Mouse (Mus musculus) brain, embryonic 18.5 days (tissue): ENCODE data around the gene Gsn.
A peak's percentile ranks its signal among the peaks of the same experiment; 100 is the strongest.

Experiments used
- DNase-seq: peaks from one replicate; pipeline ENCODE4 v3.0.0-alpha.2; 2012; ENCODE audit warnings: low read depth, low spot score

Gsn gene

DNA sequence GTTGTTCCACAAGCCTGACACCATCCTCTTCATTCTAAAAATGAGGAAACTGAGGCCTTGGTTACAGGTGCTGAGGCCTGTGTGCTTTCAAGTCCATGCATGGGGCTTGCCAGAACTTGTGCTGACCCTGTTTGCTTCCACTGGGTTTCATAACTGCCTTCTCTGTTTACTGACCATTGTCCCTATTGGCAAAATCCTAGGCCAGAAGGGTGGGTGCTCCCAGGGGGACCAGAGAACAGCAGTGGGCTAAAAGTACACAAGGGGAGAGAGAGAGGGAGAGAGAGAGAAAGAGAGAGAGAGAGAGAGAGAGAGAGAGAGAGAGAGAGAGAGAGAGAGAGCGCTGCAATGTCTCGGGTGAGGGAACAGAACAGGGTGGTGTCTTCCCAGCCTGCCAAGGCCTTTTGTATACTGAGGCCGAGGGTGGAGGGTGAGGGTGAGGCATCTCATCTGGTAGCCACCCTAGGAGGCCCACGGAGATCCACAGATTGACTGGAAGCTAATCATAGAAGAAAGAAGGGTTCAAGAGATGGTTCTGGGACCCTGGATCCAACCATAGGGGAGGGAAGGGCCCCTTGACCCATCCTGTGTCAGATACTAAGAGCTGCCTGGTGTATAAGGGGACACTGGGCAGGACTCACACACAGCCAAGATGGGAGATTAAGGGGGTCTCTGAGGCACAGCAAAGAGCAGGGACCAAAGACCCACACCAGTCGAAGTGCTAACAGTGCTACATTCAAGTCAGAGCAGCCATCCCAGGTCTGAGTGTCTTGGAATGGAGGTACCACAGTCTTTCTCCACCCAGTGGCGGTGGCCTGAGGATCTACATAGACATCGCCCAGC lies 22.4 kb downstream of the Gsn start:
- no peak for DNase-seq

DNA sequence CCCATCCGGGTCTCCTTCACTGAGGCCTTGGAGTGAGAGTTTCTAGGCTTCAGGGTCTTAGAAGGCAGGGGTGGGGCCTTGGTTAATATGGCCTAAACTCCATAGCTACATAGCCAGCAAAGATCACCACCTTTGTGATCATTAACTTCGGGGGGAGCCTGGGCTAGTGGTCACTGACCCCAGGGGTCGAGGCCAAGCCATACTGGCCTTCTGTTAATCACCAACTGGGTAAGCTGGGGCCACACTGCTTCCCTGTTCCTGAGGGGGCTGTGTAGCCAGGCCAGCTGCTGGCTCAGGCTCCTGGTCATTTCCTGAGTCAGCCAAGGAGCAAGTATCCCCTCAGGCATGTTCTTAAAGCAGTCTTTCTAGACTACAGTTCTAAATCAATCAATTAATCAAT lies 23.8 kb downstream of the Gsn start:
- no peak for DNase-seq

DNA sequence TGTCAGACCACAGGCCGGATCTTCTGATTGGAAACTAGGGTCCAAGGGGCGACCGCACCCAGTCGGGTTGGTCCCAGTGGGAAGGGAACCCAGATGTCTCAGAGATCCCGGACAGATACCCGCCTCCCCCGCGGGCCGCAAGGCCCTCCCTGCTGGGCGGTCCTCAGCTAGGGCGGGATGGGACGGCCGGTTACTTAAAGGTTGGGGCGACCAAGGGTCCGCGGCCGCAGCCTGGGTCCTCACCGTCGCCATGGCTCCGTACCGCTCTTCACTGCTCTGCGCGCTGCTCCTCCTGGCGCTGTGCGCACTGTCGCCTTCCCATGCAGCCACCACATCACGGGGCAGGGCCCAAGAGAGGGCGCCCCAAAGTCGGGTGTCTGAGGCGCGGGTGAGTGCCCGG lies 26.0 kb downstream of the Gsn start:
- no peak for DNase-seq

- DNase-seq: no peak
Observed at GRCm38 (mm10) chr2:35283997-35284396, 27.8 kb downstream of the Gsn start.

DNA sequence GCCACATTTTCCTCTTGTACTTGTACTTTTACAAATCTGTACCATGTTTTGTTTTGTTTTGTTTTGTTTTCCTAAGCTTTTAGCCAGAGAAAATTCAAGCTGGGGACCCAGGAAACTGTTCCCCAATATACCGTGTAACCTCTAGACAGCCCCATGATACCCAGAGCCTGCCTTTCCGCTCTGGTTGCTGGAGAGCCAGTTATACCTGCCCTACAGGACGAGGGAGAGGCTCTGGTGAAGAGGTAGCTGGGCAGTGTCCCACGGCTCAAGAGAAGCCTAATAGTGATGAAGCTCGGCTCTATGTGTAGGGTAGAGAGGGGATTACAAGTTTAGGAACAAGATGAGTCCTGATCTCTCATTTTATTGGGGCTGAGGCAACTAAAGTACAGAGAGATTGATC lies 29.0 kb downstream of the Gsn start:
- no peak for DNase-seq

DNA sequence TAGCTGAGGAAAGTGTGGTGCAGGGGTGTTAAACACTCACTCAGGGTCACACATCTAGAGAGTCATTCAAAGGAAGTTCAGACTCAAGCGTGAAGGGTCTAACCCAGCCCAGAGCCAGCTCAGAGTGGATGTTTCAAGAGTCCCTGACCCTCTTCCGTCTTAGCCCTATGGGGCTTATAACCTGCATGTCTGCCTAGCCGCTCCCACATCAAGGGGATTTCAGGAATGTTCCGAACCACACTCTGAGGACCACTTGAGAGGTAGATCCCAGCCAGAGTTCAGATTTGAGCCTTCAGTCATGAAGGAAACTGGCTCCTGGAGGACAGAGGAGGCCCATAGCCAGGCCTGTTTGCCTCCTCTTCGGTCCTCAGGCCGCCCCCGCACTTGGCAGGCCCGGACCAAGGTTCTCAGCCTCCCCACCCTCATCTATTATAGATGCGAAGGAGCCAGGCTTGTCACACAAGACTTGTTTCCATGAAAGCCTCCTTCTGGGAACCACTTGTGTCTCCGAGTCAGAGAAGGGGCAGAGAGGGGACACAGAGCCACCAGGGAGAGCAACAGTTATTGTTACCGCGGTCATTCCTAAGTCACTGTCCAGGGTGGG lies 30.9 kb downstream of the Gsn start:
- no peak for DNase-seq

DNA sequence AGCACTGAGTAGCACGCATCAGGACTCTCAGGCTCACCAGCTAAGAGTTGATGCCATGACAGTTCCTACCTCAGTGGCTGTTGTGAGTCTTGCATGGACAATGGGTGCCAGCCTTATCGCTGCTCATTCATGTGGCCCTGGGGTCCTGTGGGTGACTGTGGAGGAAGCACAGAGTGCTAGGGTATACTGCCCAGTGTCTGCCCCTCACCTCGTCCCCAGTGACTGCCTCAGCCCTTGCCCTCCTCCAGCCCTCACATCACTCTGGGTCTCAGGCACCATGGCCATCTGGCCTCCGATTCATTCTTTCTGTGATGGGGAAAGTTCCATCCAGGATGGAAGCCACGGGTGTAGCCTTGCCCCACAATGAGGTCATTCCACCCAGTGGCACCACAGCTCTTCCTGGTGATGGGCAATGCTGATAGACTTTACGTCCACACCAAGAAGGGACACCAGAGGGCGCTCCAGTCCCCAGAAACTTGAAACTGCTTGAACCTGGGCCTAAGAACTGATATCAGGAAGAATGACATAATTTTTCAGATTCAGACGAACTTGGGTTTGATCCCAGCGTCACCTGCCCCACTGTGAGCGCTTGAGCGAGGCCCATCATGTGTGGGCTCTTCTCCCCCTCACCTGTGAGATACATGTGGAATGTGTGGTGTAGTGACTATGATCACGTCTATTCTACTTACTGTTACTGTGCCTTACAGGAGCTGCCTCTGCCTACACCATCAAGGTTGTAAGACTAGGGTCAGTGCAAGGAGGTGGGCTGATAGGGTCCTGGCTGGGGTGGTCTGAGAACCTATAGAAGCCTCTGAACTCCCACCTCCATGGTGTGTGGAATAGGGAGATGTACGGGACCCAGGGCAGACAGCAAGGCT lies 32.8 kb downstream of the Gsn start:
- DNase-seq: peak; percentile 28

DNA sequence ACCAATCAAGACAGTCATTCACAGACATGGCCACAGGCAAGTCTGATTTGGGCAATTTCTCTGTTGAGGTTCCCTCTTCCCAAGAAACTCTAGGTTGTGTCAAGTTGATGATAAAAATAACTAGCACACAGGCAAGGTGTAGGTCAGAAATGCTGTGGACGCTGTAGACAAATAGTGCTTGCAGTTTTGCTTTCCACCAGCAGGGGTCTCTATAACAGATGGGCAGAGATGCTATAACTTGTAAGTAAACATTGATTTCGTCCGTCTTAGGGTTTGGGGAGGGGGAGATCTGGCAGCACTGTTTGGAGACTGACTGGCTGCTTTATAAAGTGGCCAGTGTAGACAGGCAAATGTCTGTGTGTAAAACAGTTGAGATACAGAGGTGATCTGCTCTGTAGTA lies 35.7 kb downstream of the Gsn start:
- no peak for DNase-seq

DNA sequence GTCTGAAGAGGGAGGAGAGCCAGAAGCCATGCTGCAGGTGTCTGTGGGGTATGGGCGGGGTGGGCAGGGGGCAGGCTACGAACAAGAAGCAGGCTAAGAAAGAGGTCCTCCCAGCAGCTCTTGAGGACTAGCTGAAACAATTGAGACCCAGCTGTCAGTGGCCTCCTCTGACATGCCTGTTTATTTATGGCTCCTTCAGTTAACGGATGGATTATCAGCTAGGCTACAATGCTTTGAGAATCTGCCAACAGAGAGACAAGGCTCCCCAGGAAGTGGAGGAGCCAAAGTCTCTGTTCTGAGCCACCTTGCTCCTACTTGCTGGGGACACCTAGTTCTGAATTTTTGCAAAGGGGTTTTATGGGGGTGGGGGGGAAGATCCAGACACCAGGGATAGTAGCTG lies 36.5 kb downstream of the Gsn start:
- DNase-seq: no peak

- no peak for DNase-seq
Observed at GRCm38 (mm10) chr2:35293291-35293690, 37.1 kb downstream of the Gsn start.

GRCm38 (mm10) chr2:35297703-35298332 lies 41.6 kb downstream of the Gsn start:
- no peak for DNase-seq

GRCm38 (mm10) chr2:35299437-35299836 lies 43.3 kb downstream of the Gsn start:
- no peak for DNase-seq

GRCm38 (mm10) chr2:35302049-35302885 lies 46.1 kb downstream of the Gsn start:
- no peak for DNase-seq

DNA sequence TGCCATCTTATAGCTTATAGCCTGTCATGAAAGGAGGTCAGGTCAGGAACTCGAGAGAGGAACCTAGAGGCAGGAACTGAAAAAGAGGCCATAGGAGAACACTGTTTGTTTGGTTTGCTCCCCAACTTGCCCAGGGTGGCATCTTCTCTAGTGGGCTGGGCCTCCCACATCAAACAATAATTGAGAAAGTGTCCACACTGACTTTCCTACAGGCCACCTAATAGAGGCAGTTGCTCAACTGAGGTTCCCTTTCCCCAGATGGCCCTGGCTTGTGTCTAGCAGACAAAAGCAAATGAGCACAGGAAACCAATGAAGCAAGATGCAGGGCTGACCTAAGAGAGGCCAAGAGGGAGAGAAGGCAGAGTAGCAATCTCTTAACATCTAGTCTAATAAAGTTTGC lies 52.0 kb downstream of the Gsn start:
- DNase-seq: no peak

DNA sequence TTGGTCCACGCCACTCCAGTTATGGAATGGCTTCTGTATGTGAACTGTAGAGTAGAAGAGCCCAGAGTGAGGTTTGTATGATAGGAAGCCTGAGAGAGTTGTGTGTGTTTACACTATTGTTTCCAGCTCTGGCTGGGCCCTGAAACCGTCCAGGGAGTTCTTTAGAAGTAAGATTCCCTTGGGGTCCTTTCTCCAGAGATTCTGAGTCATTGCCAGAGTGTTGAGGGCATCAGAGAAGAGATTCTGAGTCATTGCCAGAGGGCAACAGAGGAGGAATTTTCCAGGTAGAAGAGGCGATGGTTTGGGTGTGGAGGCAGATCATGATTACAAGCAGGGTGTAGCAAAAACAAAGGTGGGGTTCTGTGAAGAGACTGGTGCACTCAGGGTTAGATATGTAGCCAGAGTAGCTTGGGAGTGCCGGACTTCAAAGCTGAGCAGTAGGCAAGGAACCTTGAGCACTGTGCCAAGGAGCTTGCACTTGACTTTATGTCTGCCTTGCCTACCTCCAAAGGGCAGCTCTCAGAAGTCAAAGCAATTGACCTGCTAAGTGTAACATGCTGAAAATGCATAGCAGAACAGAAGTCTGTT lies 53.8 kb downstream of the Gsn start:
- no peak for DNase-seq

DNA sequence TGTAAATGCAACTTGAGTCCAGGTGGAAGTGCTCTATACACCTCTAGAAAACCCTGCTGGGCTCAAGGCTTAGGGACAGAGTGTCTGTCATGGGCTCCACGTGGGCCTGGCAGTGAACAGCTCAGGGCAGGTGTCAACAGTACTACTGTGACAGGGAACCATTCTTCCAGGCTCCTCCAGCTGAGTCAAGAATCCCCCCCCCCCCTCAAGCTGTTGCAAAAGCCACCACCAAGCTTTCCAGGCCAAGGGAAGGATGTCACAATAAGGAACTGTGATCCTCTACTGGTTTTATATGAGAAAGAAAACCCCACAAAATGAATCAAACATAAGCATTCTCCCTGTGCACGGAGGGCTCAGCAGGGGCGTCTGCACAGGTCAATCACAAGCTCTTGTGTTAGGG lies 58.1 kb downstream of the Gsn start:
- no peak for DNase-seq

DNA sequence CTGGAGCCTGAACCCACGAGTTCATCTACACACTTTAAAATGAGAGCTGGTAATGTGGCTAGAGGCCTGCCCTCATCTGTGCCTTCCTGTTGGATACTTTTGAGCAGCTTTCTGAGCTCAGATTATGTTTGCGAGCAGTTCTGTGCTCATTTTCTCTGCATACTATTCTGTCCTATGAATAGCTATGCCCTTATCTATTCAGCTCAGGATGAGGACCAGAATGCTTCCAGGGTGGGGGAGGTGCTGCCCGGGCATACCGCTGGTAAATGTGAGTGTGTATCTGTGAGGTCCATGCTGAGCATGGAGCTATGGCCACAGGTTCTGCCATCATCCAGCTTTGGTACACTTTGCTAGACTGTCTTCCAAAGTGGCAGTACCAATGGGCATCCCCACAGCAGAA lies 61.4 kb downstream of the Gsn start:
- no peak for DNase-seq

DNA sequence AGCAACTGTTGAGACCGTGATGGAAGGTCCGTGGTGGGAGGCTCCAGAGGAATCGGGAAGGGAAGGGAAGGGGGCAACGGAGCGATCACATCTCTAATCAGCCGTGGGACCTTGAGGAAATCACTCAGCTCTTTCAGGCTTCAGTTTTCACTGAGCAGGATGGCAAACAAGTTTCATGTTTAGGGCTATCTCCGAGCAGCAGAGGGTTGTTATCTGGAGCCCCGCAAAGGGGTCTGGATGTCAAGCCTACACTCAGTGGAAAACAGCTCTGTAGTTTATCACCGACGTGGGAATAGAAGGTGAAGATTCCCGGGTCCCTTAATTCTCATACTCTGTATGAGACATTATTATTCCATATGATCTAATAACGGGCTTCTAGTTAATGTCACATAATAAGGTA lies 62.2 kb downstream of the Gsn start:
- DNase-seq: no peak

DNA sequence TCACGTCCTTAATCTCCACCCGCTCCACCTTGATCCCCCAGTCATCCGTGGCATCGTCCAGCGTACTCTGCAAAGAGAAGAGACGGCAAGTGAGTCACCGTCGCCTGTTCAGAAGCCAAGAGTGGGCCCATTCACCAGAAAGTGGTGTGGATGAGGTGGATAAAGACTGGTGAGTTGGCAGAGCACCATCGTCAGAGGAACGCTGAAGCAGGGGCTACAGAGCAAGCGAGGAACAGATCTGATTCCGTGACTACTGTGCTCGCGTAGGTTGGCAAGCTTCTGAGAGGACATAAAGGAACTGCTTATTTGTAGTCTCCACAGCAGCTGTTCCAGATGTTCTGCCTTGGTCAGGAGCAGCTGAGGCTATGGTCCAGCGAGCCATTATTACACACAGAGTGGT lies 64.2 kb downstream of the Gsn start:
- DNase-seq: no peak

GRCm38 (mm10) chr2:35322404-35323164 lies 66.4 kb downstream of the Gsn start:
- DNase-seq: no peak
